Mouse (Mus musculus): Measurements from ENCODE around the gene Ppp2r5d. TPM values are rescaled to one million over a fixed set of nuclear protein-coding genes. Genes with fewer than 3 reads are reported as not detected.

Ppp2r5d gene
- polyA plus RNA-seq, 1 experiment from 2014 or later: 78.7 TPM

GRCm38 (mm10) chr17:46674530-46675283 is 30.2 kb downstream of the Ppp2r5d start:
- Histone ChIP-seq H3K4me3 (peak overlapping the region; percentile 80), H3K27me3 (no peaks in the 10 kb centered on the region), H3K9ac (peak overlapping the region; percentile 83), H3K4me1 (replicated peaks) (peaks cover 36% of the 10 kb centered on the region), H3K4me2 (peak overlapping the region; percentile 91), H3K9me3 (no peaks in the 10 kb centered on the region), H3K27ac (replicated peaks) (peak overlapping the region; percentile 82), H3K36me3 (peaks cover 46% of the 10 kb centered on the region)
- peak; percentile 25 for ATAC-seq (ENCODE audit: low read depth)
- WGBS: 16% methylated on average over 15 of the region's 15 CpGs

DNA sequence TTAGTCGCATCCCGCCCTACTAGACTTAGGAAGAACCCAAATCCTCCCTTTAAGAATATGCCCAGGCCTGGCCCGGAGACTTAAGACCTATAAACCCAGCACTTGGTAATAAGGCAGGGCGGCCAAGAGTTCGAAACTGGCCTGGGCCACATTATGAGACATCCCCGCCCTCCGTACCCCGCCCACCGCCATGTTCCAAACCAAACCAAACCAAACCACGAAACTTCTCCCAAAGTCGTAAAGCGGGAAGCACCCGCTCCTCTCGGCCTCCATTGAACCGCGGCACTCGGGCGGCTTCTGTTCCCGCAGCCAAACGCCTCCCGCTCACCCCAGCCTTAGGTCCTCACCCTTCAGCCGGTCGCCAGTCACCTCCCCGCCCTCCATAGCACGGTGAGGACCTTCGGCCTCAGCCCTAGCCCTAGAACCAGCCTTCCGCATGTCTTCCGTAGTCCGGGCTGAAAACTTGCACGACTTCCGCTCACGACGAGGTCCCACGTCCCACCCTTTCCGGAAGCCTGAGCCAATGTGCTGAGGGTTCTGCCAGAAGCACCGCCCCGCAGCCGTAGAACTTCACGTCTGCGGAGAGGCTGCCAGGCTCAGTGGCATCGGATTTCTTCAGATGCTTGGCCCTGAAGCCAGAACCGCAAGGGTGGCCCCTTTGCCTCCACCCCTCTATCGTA is 30.9 kb downstream of the Ppp2r5d start, which contains the start of gene Rrp36:
TSS of gene Rrp36 (minus strand) at position 503 of the 680 bp plus-strand sequence.
- 1% methylated on average over 43 of the region's 43 CpGs for WGBS
- peak within 1 kb of the TSS; percentile 91 for H3K4me2 ChIP-seq
- H3K4me1 ChIP-seq (replicated peaks): peaks cover 29% of the 10 kb centered on the region
- no peaks in the 10 kb centered on the region for H3K27me3 ChIP-seq
- peak within 1 kb of the TSS; percentile 83 for H3K9ac ChIP-seq
- peak; percentile 91 for ATAC-seq (ENCODE audit: low read depth)
- H3K36me3 ChIP-seq: peaks cover 54% of the 10 kb centered on the region
- peak within 1 kb of the TSS; percentile 82 for H3K27ac ChIP-seq (replicated peaks)
- H3K4me3 ChIP-seq: peak within 1 kb of the TSS; percentile 80
- H3K9me3 ChIP-seq: no peaks in the 10 kb centered on the region

GRCm38 (mm10) chr17:46669911-46670310 is 35.0 kb downstream of the Ppp2r5d start:
- no peaks in the 10 kb centered on the region for H3K9me3 ChIP-seq
- no peak overlapping the region for H3K4me2 ChIP-seq
- H3K36me3 ChIP-seq: peaks cover 55% of the 10 kb centered on the region
- no peak for ATAC-seq (ENCODE audit: low read depth)
- H3K4me1 ChIP-seq (replicated peaks): peaks cover 17% of the 10 kb centered on the region
- H3K27me3 ChIP-seq: no peaks in the 10 kb centered on the region
- 95% methylated on average over 10 of the region's 10 CpGs for WGBS
- no peak overlapping the region for H3K27ac ChIP-seq (replicated peaks)
- no peak overlapping the region for H3K4me3 ChIP-seq
- H3K9ac ChIP-seq: no peak overlapping the region

GRCm38 (mm10) chr17:46667712-46668111 is 37.2 kb downstream of the Ppp2r5d start:
- no peak for ATAC-seq (ENCODE audit: low read depth)
- Histone ChIP-seq H3K36me3 (peaks cover 73% of the 10 kb centered on the region), H3K9ac (no peak overlapping the region), H3K4me2 (no peak overlapping the region), H3K4me1 (replicated peaks) (no peaks in the 10 kb centered on the region), H3K27ac (replicated peaks) (no peak overlapping the region), H3K9me3 (no peaks in the 10 kb centered on the region), H3K4me3 (no peak overlapping the region), H3K27me3 (no peaks in the 10 kb centered on the region)
- 89% methylated on average over 16 of the region's 16 CpGs for WGBS

DNA sequence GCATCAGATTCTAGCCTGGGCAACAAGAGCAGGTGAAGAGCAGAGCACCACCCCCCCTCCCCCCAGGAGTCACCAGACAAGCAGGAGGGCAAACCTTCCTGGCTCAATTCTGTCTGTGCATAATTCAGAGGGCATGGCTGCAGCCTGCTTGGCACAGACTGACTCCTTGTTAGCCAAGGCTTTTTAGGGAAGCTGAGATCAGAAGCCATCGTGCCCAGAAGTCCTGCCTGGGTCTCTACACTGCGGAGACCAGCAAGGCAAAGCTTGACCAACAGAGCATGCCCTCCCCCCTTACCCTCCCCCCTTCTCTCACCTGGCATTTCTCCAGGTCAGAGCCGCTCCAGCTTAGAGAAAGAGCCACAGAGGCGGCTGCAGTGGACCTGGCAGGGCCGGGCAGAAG is 42.2 kb downstream of the Ppp2r5d start:
- WGBS: 92% methylated on average over 5 of the region's 5 CpGs
- ATAC-seq (ENCODE audit: low read depth): no peak
- no peak overlapping the region for H3K4me3 ChIP-seq

DNA sequence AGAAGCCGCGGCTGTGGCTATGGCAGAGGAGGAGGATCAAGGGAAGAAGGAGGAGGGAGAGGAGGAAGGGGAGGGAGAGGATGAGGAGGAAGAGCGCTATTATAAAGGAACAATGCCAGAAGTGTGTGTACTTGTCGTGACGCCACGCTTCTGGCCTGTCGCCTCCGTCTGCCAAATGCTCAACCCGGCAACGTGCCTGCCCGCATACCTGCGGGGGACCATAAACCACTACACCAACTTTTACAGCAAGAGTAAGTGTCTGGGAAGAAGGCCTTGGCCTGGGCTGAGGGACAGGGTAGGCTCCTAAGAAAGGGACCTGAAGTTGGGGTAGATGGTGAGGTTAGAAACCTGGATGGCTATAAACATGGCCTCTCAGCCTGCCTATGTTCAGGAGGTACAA is 42.9 kb downstream of the Ppp2r5d start:
- Histone ChIP-seq H3K4me3 (no peak overlapping the region), H3K27ac (replicated peaks) (no peak overlapping the region), H3K9me3 (no peaks in the 10 kb centered on the region), H3K9ac (no peak overlapping the region), H3K36me3 (peaks cover 98% of the 10 kb centered on the region), H3K4me1 (replicated peaks) (no peaks in the 10 kb centered on the region), H3K4me2 (no peak overlapping the region), H3K27me3 (no peaks in the 10 kb centered on the region)
- 92% methylated on average over 12 of the region's 12 CpGs for WGBS
- no peak for ATAC-seq (ENCODE audit: low read depth)

More for the DNA sequence above, 42.2 kb downstream of the Ppp2r5d start:
- H3K27ac ChIP-seq (replicated peaks): no peak overlapping the region
- no peaks in the 10 kb centered on the region for H3K4me1 ChIP-seq (replicated peaks)
- no peaks in the 10 kb centered on the region for H3K27me3 ChIP-seq
- H3K9ac ChIP-seq: no peak overlapping the region
- no peak overlapping the region for H3K4me2 ChIP-seq
- no peaks in the 10 kb centered on the region for H3K9me3 ChIP-seq
- peaks cover 96% of the 10 kb centered on the region for H3K36me3 ChIP-seq

GRCm38 (mm10) chr17:46661351-46661750 is 43.6 kb downstream of the Ppp2r5d start:
- WGBS: 97% methylated on average over 9 of the region's 9 CpGs
- no peak overlapping the region for H3K27ac ChIP-seq (replicated peaks)
- no peaks in the 10 kb centered on the region for H3K4me1 ChIP-seq (replicated peaks)
- H3K27me3 ChIP-seq: no peaks in the 10 kb centered on the region
- no peaks in the 10 kb centered on the region for H3K9me3 ChIP-seq
- H3K4me3 ChIP-seq: no peak overlapping the region
- ATAC-seq (ENCODE audit: low read depth): no peak
- H3K4me2 ChIP-seq: no peak overlapping the region
- H3K9ac ChIP-seq: no peak overlapping the region
- H3K36me3 ChIP-seq: peaks cover 98% of the 10 kb centered on the region

DNA sequence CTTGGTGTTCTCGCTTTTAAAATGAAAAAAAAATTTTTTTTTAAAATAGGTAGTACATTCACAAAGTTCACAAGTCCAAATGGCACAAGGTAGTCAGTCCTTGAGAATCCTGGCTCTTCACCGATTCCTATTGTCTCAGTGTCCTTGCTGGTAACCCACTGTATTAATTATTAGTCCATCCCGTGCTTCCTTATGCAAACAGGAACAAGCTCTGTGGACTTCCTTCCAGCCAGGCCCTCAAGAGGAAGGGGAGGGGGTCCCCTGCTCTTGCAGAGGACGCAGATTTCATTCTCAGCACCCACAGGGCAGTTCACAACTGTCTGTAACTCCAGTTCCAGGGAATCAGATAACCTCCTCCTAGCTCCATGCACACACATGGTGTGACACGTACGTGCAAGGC is 48.9 kb downstream of the Ppp2r5d start:
- no peaks in the 10 kb centered on the region for H3K27me3 ChIP-seq
- no peak overlapping the region for H3K9ac ChIP-seq
- 79% methylated on average over 6 of the region's 6 CpGs for WGBS
- no peak overlapping the region for H3K27ac ChIP-seq (replicated peaks)
- no peaks in the 10 kb centered on the region for H3K9me3 ChIP-seq
- peaks cover 31% of the 10 kb centered on the region for H3K4me1 ChIP-seq (replicated peaks)
- no peak overlapping the region for H3K4me2 ChIP-seq
- no peak overlapping the region for H3K4me3 ChIP-seq
- no peak for ATAC-seq (ENCODE audit: low read depth)
- peaks cover 87% of the 10 kb centered on the region for H3K36me3 ChIP-seq

- 78% methylated on average over 20 of the region's 20 CpGs for WGBS
These were observed 53.0 kb downstream of the Ppp2r5d start for GRCm38 (mm10) chr17:46651755-46652547.

DNA sequence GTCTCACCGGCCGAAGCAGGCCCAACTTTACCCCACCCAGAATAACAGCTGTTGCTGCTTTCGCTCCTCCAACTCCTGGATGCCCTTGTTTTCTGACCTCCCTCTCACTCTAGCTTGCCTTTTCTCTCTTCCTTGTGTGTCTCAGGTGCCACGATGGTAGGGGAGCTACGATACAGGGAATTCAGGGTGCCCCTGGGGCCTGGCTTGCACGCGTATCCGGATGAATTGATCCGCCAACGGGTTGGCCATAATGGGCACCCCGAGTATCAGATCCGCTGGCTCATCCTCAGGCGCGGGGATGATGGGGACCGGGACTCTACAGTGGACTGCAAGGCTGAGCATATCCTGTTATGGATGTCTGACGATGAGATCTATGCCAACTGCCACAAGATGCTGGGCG is 53.6 kb downstream of the Ppp2r5d start:
- Histone ChIP-seq H3K4me2 (peak overlapping the region; percentile 91), H3K27me3 (no peaks in the 10 kb centered on the region), H3K4me1 (replicated peaks) (peaks cover 53% of the 10 kb centered on the region), H3K27ac (replicated peaks) (peak overlapping the region; percentile 96), H3K36me3 (peaks cover 39% of the 10 kb centered on the region), H3K4me3 (peak overlapping the region; percentile 74), H3K9me3 (no peaks in the 10 kb centered on the region), H3K9ac (peak overlapping the region; percentile 96)
- ATAC-seq (ENCODE audit: low read depth): no peak
- 67% methylated on average over 17 of the region's 17 CpGs for WGBS

More at GRCm38 (mm10) chr17:46651755-46652547, 53.0 kb downstream of the Ppp2r5d start:
- ATAC-seq (ENCODE audit: low read depth): no peak
- Histone ChIP-seq H3K4me3 (peak overlapping the region; percentile 74), H3K9ac (peak overlapping the region; percentile 96), H3K27ac (replicated peaks) (peak overlapping the region; percentile 96; the same call in 1 of the 2 replicates), H3K4me2 (peak overlapping the region; percentile 91), H3K27me3 (no peaks in the 10 kb centered on the region), H3K4me1 (replicated peaks) (peaks cover 48% of the 10 kb centered on the region), H3K9me3 (no peaks in the 10 kb centered on the region), H3K36me3 (peaks cover 46% of the 10 kb centered on the region)

DNA sequence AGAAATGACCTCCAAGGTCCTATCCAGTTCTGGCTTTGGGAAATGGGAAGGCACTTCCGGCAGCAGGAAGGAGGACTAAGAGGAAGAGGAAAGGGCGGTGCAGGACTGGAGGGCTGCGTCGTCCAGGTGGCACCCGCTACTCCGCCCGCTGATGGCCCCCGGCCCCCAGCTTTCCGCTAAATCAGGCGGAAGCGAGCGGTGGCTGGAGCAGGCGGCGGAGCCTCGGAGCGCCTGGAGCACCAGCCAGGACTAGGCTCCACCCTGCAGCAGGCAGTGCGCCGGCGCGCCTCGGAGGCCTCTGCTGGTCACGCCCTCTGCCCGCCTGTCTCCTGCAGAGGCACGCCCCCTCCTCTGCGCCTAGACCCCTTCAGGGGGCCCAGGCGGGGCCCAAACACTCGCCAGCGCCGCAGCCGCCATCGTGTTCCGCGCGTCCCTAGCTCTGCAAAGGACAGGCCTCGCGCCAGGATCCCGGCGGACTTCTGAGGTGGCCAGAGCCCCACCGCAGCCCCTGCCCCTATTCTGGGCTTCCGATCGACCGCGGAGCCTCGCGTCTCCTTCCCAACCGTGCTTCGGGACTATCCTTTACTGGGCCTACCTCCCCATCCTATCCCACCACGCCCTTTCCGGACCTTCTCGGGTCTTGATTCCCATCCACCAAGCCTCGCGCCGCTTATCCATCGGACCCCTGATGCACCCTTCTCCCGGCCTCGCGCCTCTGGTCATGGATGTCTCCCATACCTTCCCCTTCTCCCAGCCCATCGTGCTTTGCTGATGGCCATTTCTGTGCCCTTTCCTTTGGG is 54.5 kb downstream of the Ppp2r5d start, which contains the start of gene Cul7:
TSS of gene Cul7 (plus strand) at position 106 of the 800 bp plus-strand sequence.
- peak; percentile 93 for ATAC-seq (ENCODE audit: low read depth)
- Histone ChIP-seq H3K4me1 (replicated peaks) (peaks cover 54% of the 10 kb centered on the region), H3K4me3 (peak within 1 kb of the TSS; percentile 74), H3K9me3 (no peaks in the 10 kb centered on the region), H3K36me3 (peaks cover 30% of the 10 kb centered on the region), H3K4me2 (peak within 1 kb of the TSS; percentile 91), H3K9ac (peak within 1 kb of the TSS; percentile 96), H3K27ac (replicated peaks) (peak within 1 kb of the TSS; percentile 96), H3K27me3 (no peaks in the 10 kb centered on the region)
- under 1% methylated on average over 51 of the region's 58 CpGs for WGBS
